Mouse (Mus musculus) MEL-GATA-1-ER (cell line): Measurements from ENCODE around the gene Mrps27.

Experiments
- DNase-seq: peaks from one replicate; pipeline ENCODE4 v3.0.0-alpha.2; 2012; ENCODE audit warnings: low read depth; ENCODE audit errors: extremely low read depth

Gene Mrps27

GRCm38 (mm10) chr13:99437051-99437450, 92.5 kb downstream of the Mrps27 start:
- no peak for DNase-seq

DNA sequence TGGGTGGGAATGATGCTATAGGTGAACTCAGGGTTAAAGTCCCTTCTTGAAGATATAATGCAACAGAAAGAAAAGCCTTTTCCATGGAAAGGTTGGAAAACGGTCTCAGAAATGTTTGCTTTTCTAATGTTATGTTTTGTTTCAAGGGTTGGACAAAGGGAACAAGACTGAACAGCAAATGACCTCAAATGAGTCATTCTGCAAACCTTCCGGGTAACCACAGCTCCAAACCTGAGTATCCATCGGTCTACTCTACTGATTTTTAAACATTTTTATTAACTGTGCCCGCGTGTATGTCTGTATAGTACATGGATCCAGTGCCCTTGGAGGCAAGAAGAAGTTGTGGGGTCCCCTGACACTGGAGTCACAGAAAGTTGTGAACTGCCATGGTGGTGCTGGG, 94.8 kb downstream of the Mrps27 start:
- DNase-seq: no peak

GRCm38 (mm10) chr13:99440228-99440627, 95.6 kb downstream of the Mrps27 start:
- no peak for DNase-seq

GRCm38 (mm10) chr13:99441700-99442433, 97.3 kb downstream of the Mrps27 start:
- DNase-seq: no peak

DNA sequence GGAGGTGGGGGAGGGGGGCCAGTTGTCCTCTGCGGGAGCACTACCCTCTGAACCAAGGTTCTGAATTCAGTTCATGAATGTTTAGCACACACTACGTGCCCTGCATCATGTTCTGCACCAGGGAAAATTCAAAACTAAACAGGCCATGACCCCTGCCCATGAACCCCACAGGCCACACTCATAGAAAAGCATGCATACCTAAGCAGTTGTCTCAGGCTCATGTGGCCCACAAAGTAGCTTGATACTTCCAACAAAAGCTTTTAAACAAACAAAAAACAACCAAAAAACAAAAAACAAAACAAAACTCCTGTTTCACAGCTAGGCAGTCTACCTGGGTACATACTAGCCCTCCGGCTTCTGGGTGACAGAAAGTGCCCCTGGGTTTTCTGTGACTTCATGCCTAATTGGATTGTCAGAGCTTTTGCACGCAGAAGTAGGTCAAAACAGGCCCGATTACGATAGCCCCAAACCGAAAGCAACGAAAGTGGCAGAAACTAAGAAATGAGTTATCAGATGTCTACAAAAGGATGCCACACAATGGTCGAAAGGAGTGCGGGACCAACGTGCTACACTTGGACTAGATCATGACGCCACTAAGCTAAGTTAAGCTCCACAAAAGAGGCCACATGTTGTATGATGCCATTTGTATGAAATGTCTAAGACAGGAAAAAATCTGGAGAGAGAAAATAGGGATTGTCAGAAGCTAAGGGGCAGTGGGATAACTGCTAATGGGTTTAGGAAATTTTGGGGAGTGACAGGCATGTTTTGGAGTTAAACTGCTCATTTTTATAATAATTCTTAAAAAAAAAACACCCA, 98.1 kb downstream of the Mrps27 start:
- DNase-seq: no peak

- DNase-seq: no peak
Observed at GRCm38 (mm10) chr13:99443484-99444175, 99.0 kb downstream of the Mrps27 start.

DNA sequence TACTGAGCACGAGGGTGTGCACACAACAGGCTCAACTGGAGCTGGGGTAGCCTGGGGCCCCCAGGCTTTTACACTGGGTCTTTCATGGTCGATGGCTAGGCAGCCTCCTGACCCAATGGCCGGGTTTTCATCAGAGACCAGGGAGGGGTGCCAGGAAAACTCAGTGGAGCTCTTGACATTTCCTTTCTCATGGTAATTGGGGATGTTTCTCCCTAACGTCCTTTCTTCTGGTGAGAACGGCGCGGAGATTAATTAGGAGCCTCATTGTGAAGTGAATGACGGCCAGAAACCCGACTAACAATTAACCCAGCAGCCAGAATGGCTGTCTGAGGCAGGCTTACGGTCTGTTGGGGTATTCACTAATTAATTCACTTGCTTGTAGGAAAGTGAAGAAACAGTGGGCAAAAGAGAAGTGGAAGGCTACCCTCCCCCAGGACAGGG, 99.9 kb downstream of the Mrps27 start:
- no peak for DNase-seq

GRCm38 (mm10) chr13:99444880-99445279, 100.3 kb downstream of the Mrps27 start:
- DNase-seq: no peak

GRCm38 (mm10) chr13:99447002-99447401, 102.4 kb downstream of the Mrps27 start:
- no peak for DNase-seq

DNA sequence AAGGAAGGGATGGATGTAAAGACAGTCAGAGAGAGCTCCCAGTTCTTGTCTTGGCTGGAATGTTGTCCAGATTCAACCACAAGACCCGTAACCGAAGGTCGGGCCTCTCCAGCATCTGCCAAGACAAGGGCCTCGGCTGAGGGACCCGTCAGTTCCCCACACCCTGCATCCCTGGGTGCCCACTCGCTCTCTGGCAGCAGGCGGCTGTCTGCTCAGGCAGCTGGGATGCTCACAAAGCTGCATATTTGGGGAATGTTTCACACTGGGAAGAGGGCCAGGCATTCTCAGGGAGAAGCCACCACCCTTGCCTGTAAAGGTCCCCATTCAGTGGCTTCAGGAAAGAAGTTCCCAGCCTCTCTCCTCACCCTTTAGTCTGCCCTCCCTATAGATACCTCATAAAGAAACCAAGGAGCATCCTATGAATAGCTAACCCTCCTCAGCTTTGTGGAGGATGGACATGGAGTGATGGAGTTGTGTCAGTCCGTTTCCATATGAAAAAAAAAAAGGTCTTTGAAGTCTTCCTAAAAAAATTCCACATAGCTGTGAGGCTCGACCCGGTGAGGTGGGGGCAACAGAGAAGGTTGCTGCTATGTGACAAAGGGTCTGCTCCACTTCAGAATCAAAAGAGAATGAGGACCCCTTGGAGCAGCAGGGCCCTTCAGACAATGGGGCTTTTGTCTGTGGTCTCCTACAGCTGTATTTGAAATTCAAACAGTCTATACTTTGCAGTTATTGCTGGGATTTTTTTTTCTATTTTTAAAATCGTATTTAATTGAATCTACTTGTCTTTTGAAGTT, 103.0 kb downstream of the Mrps27 start:
- DNase-seq: no peak

DNA sequence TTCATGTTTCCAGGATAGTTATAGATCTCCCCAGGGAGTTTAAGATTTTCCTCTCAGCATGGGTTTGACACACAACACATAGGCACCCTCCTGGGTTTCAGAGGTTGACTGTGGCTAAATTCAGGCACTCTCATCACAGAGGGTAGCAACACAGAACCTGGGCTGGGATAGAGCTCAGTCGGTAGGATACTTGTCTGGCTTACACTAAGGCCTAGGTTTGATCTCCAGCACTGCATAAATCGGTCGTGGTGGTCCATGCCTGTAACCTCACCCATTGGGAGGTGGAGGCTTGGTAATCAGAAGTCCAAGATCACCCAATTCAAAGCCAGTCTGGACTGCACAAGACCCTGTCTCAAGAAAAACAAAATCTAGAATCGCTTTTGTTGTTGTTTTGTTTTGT, 103.7 kb downstream of the Mrps27 start:
- DNase-seq: no peak

DNA sequence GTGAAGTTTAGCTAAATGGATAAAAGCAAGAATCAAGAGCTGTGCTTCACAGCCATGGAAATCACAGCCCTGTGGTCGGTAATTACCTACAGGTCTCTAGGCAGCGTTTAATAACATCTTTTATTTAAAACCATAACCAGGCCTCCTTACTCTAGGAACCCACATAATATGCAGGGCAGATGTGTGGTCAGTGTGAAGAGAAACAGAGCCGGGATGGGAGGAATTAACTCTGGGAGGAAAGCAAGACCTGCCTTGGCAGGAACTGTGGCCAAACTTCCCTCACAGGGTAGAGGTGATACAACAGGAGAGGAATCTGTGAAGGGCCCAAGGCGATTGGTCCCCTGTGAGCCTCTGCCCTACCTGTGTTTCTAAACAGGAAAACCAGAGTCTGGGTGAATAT, 105.0 kb downstream of the Mrps27 start:
- DNase-seq: no peak

DNA sequence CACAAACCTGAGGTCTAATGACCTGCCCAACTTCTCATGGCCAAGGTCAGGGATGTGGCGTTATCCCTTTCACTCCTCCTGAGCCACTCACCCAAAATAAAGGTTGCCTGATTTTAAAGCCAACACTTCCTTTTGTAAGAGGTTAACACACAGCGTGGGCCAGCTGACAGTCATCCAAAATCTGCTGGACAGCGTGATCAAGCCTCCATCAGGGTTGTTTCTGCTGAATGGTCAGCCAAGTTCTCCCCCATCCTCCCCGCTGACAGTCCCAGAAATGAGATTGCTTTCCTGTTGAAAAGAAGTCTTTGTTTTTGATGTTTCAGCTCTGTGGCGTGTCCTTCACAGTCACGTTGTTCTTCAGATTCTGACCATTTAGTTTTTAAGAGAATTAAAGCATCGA, 106.2 kb downstream of the Mrps27 start:
- DNase-seq: no peak

DNA sequence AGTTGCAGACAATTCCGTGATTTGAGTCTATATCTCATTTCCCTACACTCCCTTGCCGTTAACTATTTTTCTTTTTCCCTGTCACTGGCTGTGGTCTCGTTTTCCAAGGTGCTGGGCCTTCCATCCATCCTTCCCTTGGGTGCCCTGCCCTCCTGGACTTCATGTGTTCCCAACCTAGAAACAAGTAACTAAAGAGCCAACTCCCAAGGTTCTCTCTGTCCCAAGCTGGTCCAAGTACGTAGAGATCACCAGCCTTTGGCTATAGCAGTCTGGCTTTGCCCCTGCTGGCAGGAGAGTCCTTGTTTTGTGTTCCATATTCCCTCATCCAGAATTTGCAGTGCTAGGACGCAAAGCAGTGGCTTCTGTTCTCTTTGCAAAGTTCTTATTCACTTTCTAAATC, 106.7 kb downstream of the Mrps27 start:
- no peak for DNase-seq

GRCm38 (mm10) chr13:99452444-99452843, 107.9 kb downstream of the Mrps27 start:
- DNase-seq: no peak

DNA sequence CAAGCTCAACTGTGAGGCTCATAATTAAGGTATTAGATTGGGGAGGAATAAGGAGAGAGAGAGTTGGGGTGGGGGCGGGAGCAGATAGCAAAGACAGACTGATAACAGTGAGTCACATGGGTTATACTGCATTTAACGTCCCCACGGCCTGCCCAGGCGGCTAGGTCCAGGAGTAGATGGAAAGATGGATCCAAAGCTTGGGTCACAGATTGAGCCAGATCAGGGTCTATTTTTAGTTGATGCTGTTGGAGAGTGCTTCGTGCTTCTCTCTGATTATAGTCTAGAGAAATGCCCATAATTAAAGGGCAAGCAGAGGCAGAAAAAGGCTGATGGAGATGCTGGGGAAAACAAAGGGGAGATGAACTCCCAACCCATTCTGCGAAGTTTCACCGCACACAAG, 110.4 kb downstream of the Mrps27 start:
- no peak for DNase-seq

DNA sequence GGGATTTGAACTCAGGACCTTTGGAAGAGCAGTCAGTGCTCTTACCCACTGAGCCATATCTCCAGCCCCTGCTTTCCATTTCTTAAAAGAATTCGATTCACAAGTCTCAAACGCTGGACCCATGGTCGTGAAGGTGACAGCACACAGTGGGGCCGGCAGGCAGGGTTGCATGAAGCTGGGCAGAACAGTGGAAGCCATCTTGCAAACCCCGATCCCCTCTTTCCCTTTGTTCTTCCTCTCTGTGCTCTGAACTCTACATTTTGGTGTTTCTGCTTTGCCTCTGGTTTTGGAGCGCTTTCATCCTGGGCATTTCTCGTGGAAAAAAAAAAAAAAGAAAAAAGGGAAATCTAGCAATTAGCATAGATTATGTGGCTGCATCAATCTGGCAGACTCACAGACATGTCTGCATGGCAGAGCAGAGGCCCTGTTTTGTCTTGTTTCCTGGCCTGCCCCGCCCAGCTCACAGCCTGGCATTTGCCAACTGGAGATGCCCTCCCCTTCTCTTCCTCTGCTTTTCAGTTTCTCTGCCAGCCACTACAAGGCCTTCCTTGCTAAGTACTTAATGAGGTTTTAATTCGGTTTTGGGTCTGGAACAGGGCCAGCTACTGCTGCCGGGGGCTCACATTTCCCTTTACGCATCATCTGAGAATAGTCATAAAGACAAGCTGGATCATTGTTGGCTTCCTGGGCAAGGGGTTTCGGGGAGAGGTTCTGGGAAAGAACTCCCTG, 114.2 kb downstream of the Mrps27 start:
- no peak for DNase-seq

DNA sequence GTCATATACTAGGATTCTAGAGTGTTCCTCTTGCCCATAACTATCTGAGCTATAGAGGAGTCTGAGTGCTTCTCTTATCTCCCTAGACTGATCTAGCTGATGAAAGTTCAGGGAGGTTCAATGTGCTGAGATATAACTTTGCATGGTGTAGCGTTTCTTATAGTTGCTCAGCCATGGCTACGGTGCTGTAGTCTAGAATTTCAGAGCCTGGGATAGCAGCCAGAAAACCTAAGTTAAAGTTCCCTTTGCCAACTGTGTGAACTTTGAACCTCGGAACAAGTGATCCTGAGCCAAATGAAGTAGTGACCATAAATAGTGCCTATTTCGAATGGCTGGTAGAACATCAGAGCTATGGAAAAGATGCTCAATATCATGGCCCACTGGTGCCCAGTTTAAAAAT, 115.0 kb downstream of the Mrps27 start:
- no peak for DNase-seq

- DNase-seq: no peak
Observed at GRCm38 (mm10) chr13:99461886-99462285, 117.3 kb downstream of the Mrps27 start.

DNA sequence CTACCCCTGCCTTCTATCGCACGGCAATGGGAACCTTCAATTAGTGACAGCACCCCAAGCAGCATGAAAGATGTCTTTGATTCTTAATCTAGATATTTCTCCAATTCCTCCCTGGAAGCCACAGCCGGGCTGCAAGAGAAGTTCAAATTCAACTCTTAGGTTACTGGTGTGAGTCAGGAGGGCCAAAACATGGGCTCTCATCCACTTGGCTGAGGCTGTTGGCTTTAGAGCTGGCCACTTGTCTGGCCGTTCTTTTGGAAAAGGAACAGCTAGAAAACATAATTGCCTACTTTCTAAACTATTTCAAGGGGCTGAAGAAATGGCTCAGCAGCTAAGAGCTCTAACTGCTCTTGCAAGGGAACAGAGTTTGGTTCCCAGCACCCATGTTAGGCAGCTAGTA, 120.0 kb downstream of the Mrps27 start:
- DNase-seq: no peak
